ENCODE assay signal across 14 mouse cellular contexts in genomic region chr7:75415882-75416585, GRCm38 (mm10). TPM values are rescaled to one million over a fixed set of nuclear protein-coding genes. Genes with fewer than 3 reads are reported as not detected.
A peak's percentile ranks its signal among the peaks of the same experiment; 100 is the strongest.
DNase-seq lines count a peak whose midpoint lies in the region; ATAC-seq and TF ChIP-seq lines count a peak whose summit lies in the region.
"Had no signal": no experiment of that assay in that cellular context is flagged by ENCODE, and none has a peak within 500 bp of the region (broad histone marks: within the 10 kb centered on the region; RNA-seq: fewer than 3 reads in every experiment).

No protein-coding gene starts in this region.

- H3K27me3 ChIP-seq in liver, embryonic 12.5 days (replicated peaks), result no peaks in the 10 kb centered on the region
- no peaks in the 10 kb centered on the region for H3K27me3 ChIP-seq in CH12.LX (replicated peaks)
- H3K27me3 ChIP-seq in intestine, embryonic 15.5 days (replicated peaks), result no peaks in the 10 kb centered on the region
- no peaks in the 10 kb centered on the region for H3K27me3 ChIP-seq in splenic B cell, adult 2 months (ENCODE audit: control insufficient read depth, insufficient read depth, low read length, poor library complexity, severe bottlenecking)
- H3K27me3 ChIP-seq: hindbrain, embryonic 13.5 days; liver, embryonic 13.5 days; neural tube, embryonic 12.5 days had no signal

- ATAC-seq in liver, embryonic 12.5 days, result 0 out of 2 replicates have a peak, but pooled peaks have one; percentile 5
- ATAC-seq in intestine, embryonic 15.5 days, result peak; percentile 86
- ATAC-seq: forebrain, embryonic 16.5 days had no signal

- TF ChIP-seq RAD21 in CH12.LX (IDR thresholded peaks at IDR 0.05; ENCODE audit: low read depth, low read length), result no peak

- no peak overlapping the region for H3K4me3 ChIP-seq in liver, embryonic 12.5 days
- H3K4me3 ChIP-seq in CH12.LX (replicated peaks in 1 of 3; ENCODE audit: low read depth in 2 of 3, low read length in 2 of 3, poor library complexity in 1 of 3), result no peak overlapping the region
- H3K4me3 ChIP-seq in intestine, embryonic 15.5 days (replicated peaks), result no peak overlapping the region
- H3K4me3 ChIP-seq: hindbrain, embryonic 13.5 days; liver, embryonic 13.5 days; neural tube, embryonic 12.5 days had no signal

- H3K36me3 ChIP-seq in liver, embryonic 12.5 days, result no peaks in the 10 kb centered on the region
- H3K36me3 ChIP-seq in CH12.LX (replicated peaks in 1 of 2; ENCODE audit: control insufficient read depth in 1 of 2, insufficient read depth in 1 of 2, low read length in 1 of 2), result no peaks in the 10 kb centered on the region
- H3K36me3 ChIP-seq in intestine, embryonic 15.5 days, result no peaks in the 10 kb centered on the region
- no peaks in the 10 kb centered on the region for H3K36me3 ChIP-seq in splenic B cell, adult 2 months (ENCODE audit: control insufficient read depth, insufficient read depth, low read length, poor library complexity, severe bottlenecking)
- H3K36me3 ChIP-seq: hindbrain, embryonic 13.5 days; liver, embryonic 13.5 days; neural tube, embryonic 12.5 days had no signal

- no peaks in the 10 kb centered on the region for H3K4me1 ChIP-seq in liver, embryonic 12.5 days
- peaks cover 15 to 40% of the 10 kb centered on the region in 2 experiments for H3K4me1 ChIP-seq in CH12.LX (ENCODE audit: control insufficient read depth in 1 of 2, insufficient read depth in 2 of 2)
- peaks cover 14% of the 10 kb centered on the region; the same call in 1 of the 2 replicates for H3K4me1 ChIP-seq in intestine, embryonic 15.5 days (replicated peaks)
- H3K4me1 ChIP-seq: hindbrain, embryonic 13.5 days; liver, embryonic 13.5 days; neural tube, embryonic 12.5 days had no signal

- dilution Hi-C loops in CH12.LX (cut with MboI; ENCODE audit: extremely low pct_ligation_motif_present, extremely low pct_unique_long_range_greater_than_20kb, low sequenced_read_pairs), result no loop called here

- H3K9me3 ChIP-seq in liver, embryonic 12.5 days (replicated peaks), result no peaks in the 10 kb centered on the region
- H3K9me3 ChIP-seq in CH12.LX (replicated peaks; ENCODE audit: low read length), result no peaks in the 10 kb centered on the region
- no peaks in the 10 kb centered on the region for H3K9me3 ChIP-seq in intestine, embryonic 15.5 days
- H3K9me3 ChIP-seq: hindbrain, embryonic 13.5 days; liver, embryonic 13.5 days; neural tube, embryonic 12.5 days had no signal

- no peak for TF ChIP-seq POLR2A in CH12.LX (IDR thresholded peaks at IDR 0.05; ENCODE audit: low read depth, low read length)

- no peak overlapping the region for H3K4me2 ChIP-seq in liver, embryonic 12.5 days
- H3K4me2 ChIP-seq in CH12.LX (ENCODE audit: insufficient read depth, low read depth, poor library complexity, severe bottlenecking), result no peak overlapping the region; the same call in 1 of the 2 replicates
- H3K4me2 ChIP-seq in intestine, embryonic 15.5 days (replicated peaks), result no peak overlapping the region
- H3K4me2 ChIP-seq: hindbrain, embryonic 13.5 days; liver, embryonic 13.5 days; neural tube, embryonic 12.5 days had no signal

- no peak overlapping the region for H3K27ac ChIP-seq in liver, embryonic 12.5 days
- no peak overlapping the region for H3K27ac ChIP-seq in CH12.LX (ENCODE audit: insufficient read depth, low read depth)
- peak overlapping the region; percentile 65 for H3K27ac ChIP-seq in intestine, embryonic 15.5 days
- H3K27ac ChIP-seq: hindbrain, embryonic 13.5 days; liver, embryonic 13.5 days; neural tube, embryonic 12.5 days had no signal

- no peak for TF ChIP-seq CTCF in CH12.LX (conservative IDR thresholded peaks at IDR 0.05 in 1 of 2, IDR thresholded peaks at IDR 0.05 in 1 of 2; ENCODE audit: low read depth in 2 of 2, low read length in 2 of 2)

- WGBS in liver, embryonic 12.5 days (ENCODE audit: insufficient replicate concordance), result 52% methylated on average over 7 of the region's 7 CpGs
- 70% methylated on average over 7 of the region's 7 CpGs for WGBS in intestine, embryonic 15.5 days

- H3K79me2 ChIP-seq in CH12.LX (replicated peaks; ENCODE audit: control insufficient read depth, extremely low read depth, insufficient read depth, poor library complexity, severe bottlenecking), result no peaks in the 10 kb centered on the region

- DNase-seq in liver (no peak), CH12.LX (ENCODE audit: extremely low read depth) (no peak), MN1 (ENCODE audit: low spot score) (no peak)
- peak; percentile 55 for DNase-seq in splenic B cell, adult 2 months (ENCODE audit: low read depth, low spot score)
- no peak for DNase-seq in testis, postnatal 14 days (ENCODE audit: low spot score)
- DNase-seq: cerebellum, adult 2 months; embryo, embryonic 11 days; gastrocnemius, postnatal 25 days; liver, embryonic 13.5 days had no signal

- 0 out of 2 replicates have a peak, but pooled peaks have one; percentile 17 for TF ChIP-seq EP300 in CH12.LX (IDR thresholded peaks at IDR 0.05; ENCODE audit: low read length)

- H3K9ac ChIP-seq in liver, embryonic 12.5 days, result no peak overlapping the region
- no peak overlapping the region for H3K9ac ChIP-seq in CH12.LX (ENCODE audit: insufficient read depth, low read depth)
- H3K9ac ChIP-seq in intestine, embryonic 15.5 days, result no peak overlapping the region
- H3K9ac ChIP-seq: hindbrain, embryonic 13.5 days; liver, embryonic 13.5 days; neural tube, embryonic 12.5 days had no signal

- in situ Hi-C loops in CH12.LX (cut with MboI; ENCODE audit: low pct_ligation_motif_present, low pct_unique_long_range_greater_than_20kb, low sequenced_read_pairs), result no loop called here

TF ChIP-seq in CH12.LX, 34 proteins besides CTCF, POLR2A, EP300 and RAD21:
- 0 out of 2 replicates have a peak, but pooled peaks have one; percentile 33 for TF ChIP-seq MXI1 (IDR thresholded peaks at IDR 0.05; ENCODE audit: low read depth, low read length)
- TF ChIP-seq MAFK (IDR thresholded peaks at IDR 0.05; ENCODE audit: insufficient replicate concordance, low read length), result no peak
- TF ChIP-seq ELF1 (IDR thresholded peaks at IDR 0.05; ENCODE audit: low read depth, low read length), result peak; percentile 53
- TF ChIP-seq UBTF (IDR thresholded peaks at IDR 0.05; ENCODE audit: low read depth, low read length), result no peak
- TF ChIP-seq MAX (IDR thresholded peaks at IDR 0.05; ENCODE audit: low read length), result 0 out of 2 replicates have a peak, but pooled peaks have one; percentile 17
- peak; percentile 50 for TF ChIP-seq USF1 (IDR thresholded peaks at IDR 0.05; ENCODE audit: low read depth, low read length)
- peak; percentile 28; the same call in 1 of the 2 replicates for TF ChIP-seq JUN (IDR thresholded peaks at IDR 0.05; ENCODE audit: insufficient read depth, low read depth, low read length)
- 0 out of 2 replicates have a peak, but pooled peaks have one; percentile 8 for TF ChIP-seq MYC (IDR thresholded peaks at IDR 0.05; ENCODE audit: low read depth, low read length)
- no peak for TF ChIP-seq ETS1 (conservative IDR thresholded peaks at IDR 0.05; ENCODE audit: low read depth, low read length)
- 0 out of 2 replicates have a peak, but pooled peaks have one; percentile 14 for TF ChIP-seq NELFE (IDR thresholded peaks at IDR 0.05; ENCODE audit: low read depth, low read length)
- TF ChIP-seq SIN3A (IDR thresholded peaks at IDR 0.05; ENCODE audit: low read length), result no peak
- TF ChIP-seq NRF1 (IDR thresholded peaks at IDR 0.05; ENCODE audit: low read depth, low read length), result no peak
- TF ChIP-seq E2F4 (IDR thresholded peaks at IDR 0.05; ENCODE audit: insufficient replicate concordance, low read depth, low read length), result no peak
- TF ChIP-seq USF2 (conservative IDR thresholded peaks at IDR 0.05; ENCODE audit: low read depth, low read length), result peak; percentile 48
- peak; percentile 80 for TF ChIP-seq BHLHE40 (IDR thresholded peaks at IDR 0.05; ENCODE audit: low read depth, low read length)

RNA-seq across cellular contexts. Expression of gene Akap13, which starts 39.3 kb away (rescaled TPM):
- polyA plus RNA-seq in liver, embryonic 12.5 days (2016; fragmentation: Nextera tagmentation; extraction: Ambion mirVana), result 35.2 and 37.9 TPM in 2 replicates
- total RNA-seq in CH12.LX (2012; rRNA removed) (27.4 and 27.7 TPM in 2 replicates), CH12.LX (2014; rRNA removed) (10.2 and 11.4 TPM in 2 replicates)
- 28.0 and 32.5 TPM in 2 replicates for polyA plus RNA-seq in CH12.LX (2012; ENCODE audit: insufficient read length, low read depth)
- polyA plus RNA-seq in intestine, embryonic 15.5 days (2015; fragmentation: Nextera tagmentation; extraction: Ambion mirVana), result 29.4 and 31.2 TPM in 2 replicates
